Mouse (Mus musculus) hindbrain, postnatal 0 days (tissue): ENCODE measurements around the gene Fastkd1. TPM values are rescaled to one million over a fixed set of nuclear protein-coding genes. Genes with fewer than 3 reads are reported as not detected.

ENCODE experiments used
- ATAC-seq: fragments of 200-750 bp; cut with Nextera tagmentation; 2 replicates; pipeline ENCODE4 v1.8.0; 2017; ENCODE audit warnings: mild to moderate bottlenecking, moderate TSS enrichment, moderate library complexity
- DNase-seq: peaks from one replicate; pipeline ENCODE4 v3.0.0-alpha.2; 2015; ENCODE audit warnings: low spot score
- H3K27ac ChIP-seq: fragments of 300-500 bp; sonication (generic); 2 replicates; pipeline ENCODE4 v1.5.1; 2014; ENCODE audit warnings: mild to moderate bottlenecking
- H3K27me3 ChIP-seq: fragments of 300-500 bp; sonication (generic); 2 replicates; pipeline ENCODE4 v1.6.1; 2014; ENCODE audit warnings: low read length, mixed read lengths; ENCODE audit not compliant: insufficient read depth
- H3K36me3 ChIP-seq: fragments of 300-500 bp; sonication (generic); 2 replicates; pipeline ENCODE4 v1.6.1; 2014; ENCODE audit warnings: low read length, mixed read lengths; ENCODE audit not compliant: insufficient read depth
- H3K4me1 ChIP-seq: fragments of 300-500 bp; sonication (generic); 2 replicates; pipeline ENCODE4 v1.6.1; 2014; ENCODE audit warnings: antibody characterized with exemption, low read length, mixed read lengths; ENCODE audit not compliant: insufficient read depth
- H3K4me2 ChIP-seq: fragments of 300-500 bp; sonication (generic); 2 replicates; pipeline ENCODE4 v1.6.1; 2014; ENCODE audit warnings: low read depth, mild to moderate bottlenecking, low read length, moderate library complexity, mixed read lengths
- H3K4me3 ChIP-seq: fragments of 300-500 bp; sonication (generic); 2 replicates; pipeline ENCODE4 v1.5.1; 2014; ENCODE audit warnings: low read length
- H3K9ac ChIP-seq: fragments of 300-500 bp; sonication (generic); replicated peaks from 2 replicates; pipeline ENCODE4 v1.6.1; 2014; ENCODE audit warnings: mild to moderate bottlenecking, low read length, moderate library complexity, mixed read lengths
- H3K9me3 ChIP-seq: fragments of 300-500 bp; sonication (generic); 2 replicates; pipeline ENCODE4 v1.6.1; 2016; ENCODE audit warnings: low read length, mixed read lengths
- CTCF ChIP-seq: IDR thresholded peaks from 2 replicates; pipeline ENCODE4 v1.5.1; 2016; ENCODE audit warnings: antibody characterized with exemption, control low read depth, low read depth
- WGBS: fragments of 180-500 bp; shearing (Covaris S2); extraction: QIAGEN DNeasy Blood & Tissue Kit; methylation state at CpG from one replicate; pipeline ENCODE4 v1.1.7; 2014; 5-methylcytosine and 5-hydroxymethylcytosine counted together
- polyA plus RNA-seq: library from polyadenylated mRNA; unstranded; fragments of >200 nt; fragmentation: Nextera tagmentation; extraction: Ambion mirVana; gene quantifications from 2 replicates; pipeline ENCODE4 v1.2.1, GENCODE M21; 2015
- total RNA-seq: library from RNA; depleted of rRNA; stranded (reverse); fragments of >200 nt; gene quantifications from 2 replicates; pipeline ENCODE4 v1.2.3, GENCODE M21; 2014; rRNA removed

The Fastkd1 gene
- 17.1 and 18.1 TPM in 2 replicates for total RNA-seq
- polyA plus RNA-seq = 10.8 and 12.3 TPM in 2 replicates

- H3K4me1 ChIP-seq = no peaks in the 10 kb centered on the region
- H3K27me3 ChIP-seq = no peaks in the 10 kb centered on the region
- peak within 1 kb of the TSS; percentile 86 for H3K27ac ChIP-seq
- no peaks in the 10 kb centered on the region for H3K36me3 ChIP-seq
- DNase-seq (peak; percentile 94), ATAC-seq (peak; percentile 99)
- peak within 1 kb of the TSS; percentile 75 for H3K4me2 ChIP-seq
- no peaks in the 10 kb centered on the region for H3K9me3 ChIP-seq
- under 1% methylated on average over 39 of the region's 39 CpGs for WGBS
- TF ChIP-seq CTCF = no peak
- peak within 1 kb of the TSS; percentile 90 for H3K4me3 ChIP-seq
- H3K9ac ChIP-seq = peak within 1 kb of the TSS; percentile 80
Observed at GRCm38 (mm10) chr2:69712981-69713625, at the start of gene Fastkd1. Gene Fastkd1, minus strand, starts transcription at chr2:69713516.

DNA sequence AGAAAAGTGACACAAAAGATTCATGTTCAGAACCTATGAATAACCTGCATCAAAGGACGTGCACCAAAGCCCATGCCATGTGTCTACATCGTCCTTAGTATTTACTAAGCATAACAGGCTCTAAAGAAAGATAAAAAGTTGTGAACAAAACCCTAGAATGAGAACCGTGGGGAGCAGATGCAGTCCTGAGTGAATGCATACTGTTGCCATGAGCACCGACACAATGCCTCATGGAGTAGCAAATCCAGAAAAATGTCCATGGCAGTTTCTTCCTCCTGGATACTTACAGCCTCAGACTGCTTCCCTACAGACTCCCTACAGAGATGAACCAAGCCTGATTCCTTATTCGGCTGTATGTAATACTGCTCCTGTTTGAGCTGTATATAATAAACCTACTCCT is 47.7 kb upstream of the Fastkd1 start:
- no peak overlapping the region for H3K4me2 ChIP-seq
- no peak overlapping the region for H3K9ac ChIP-seq
- H3K9me3 ChIP-seq = no peaks in the 10 kb centered on the region
- no peak overlapping the region for H3K4me3 ChIP-seq
- H3K4me1 ChIP-seq = no peaks in the 10 kb centered on the region
- H3K27me3 ChIP-seq = no peaks in the 10 kb centered on the region
- TF ChIP-seq CTCF = no peak
- no peaks in the 10 kb centered on the region for H3K36me3 ChIP-seq
- no peak overlapping the region; the same call in 1 of the 2 replicates for H3K27ac ChIP-seq
- 17% methylated on average over 5 of the region's 5 CpGs for WGBS
- DNase-seq = peak; percentile 31
- ATAC-seq = peak; percentile 64; the same call in 1 of the 2 replicates

GRCm38 (mm10) chr2:69745091-69745490 is 31.8 kb upstream of the Fastkd1 start:
- DNase-seq = no peak
- Histone ChIP-seq H3K4me3 (no peak overlapping the region), H3K9me3 (no peaks in the 10 kb centered on the region), H3K27ac (no peak overlapping the region), H3K9ac (no peak overlapping the region), H3K36me3 (peaks cover 13% of the 10 kb centered on the region), H3K4me2 (no peak overlapping the region), H3K4me1 (no peaks in the 10 kb centered on the region), H3K27me3 (no peaks in the 10 kb centered on the region)
- WGBS = 86% methylated on average over 1 of the region's 1 CpGs
- no peak for ATAC-seq
- TF ChIP-seq CTCF = peak; percentile 42; the same call in 1 of the 2 replicates

DNA sequence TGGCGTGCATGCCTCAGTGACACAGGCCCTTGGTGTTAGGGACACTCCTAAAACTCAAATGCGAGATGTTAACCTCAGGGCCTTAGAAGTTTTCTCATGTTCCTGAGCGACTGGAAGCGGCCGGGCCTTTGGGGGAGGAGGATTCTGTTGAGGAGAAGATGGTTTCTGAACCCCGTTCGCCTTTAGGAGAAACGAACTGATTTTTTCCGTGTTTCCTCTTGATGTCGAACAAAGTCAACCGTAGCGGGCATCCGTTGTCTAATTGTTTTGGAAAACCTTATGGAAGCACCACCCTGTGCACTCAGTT is 10.2 kb upstream of the Fastkd1 start:
- Histone ChIP-seq H3K9me3 (no peaks in the 10 kb centered on the region), H3K27ac (peak overlapping the region; percentile 86), H3K4me1 (peaks cover 5% of the 10 kb centered on the region), H3K4me3 (peak overlapping the region; percentile 95), H3K27me3 (no peaks in the 10 kb centered on the region), H3K4me2 (peak overlapping the region; percentile 74), H3K9ac (peak overlapping the region; percentile 70), H3K36me3 (no peaks in the 10 kb centered on the region)
- TF ChIP-seq CTCF = no peak
- DNase-seq (no peak), ATAC-seq (no peak)
- 3% methylated on average over 13 of the region's 13 CpGs for WGBS

GRCm38 (mm10) chr2:69722650-69723518 is 9.6 kb upstream of the Fastkd1 start:
- WGBS = under 1% methylated on average over 71 of the region's 91 CpGs

GRCm38 (mm10) chr2:69722273-69722649 is 8.9 kb upstream of the Fastkd1 start, which contains the start of gene Ppig:
Gene Ppig, plus strand, starts transcription at chr2:69722545.
- H3K4me3 ChIP-seq = peak within 1 kb of the TSS; percentile 95
- ATAC-seq (no peak), DNase-seq (no peak)
- peak within 1 kb of the TSS; percentile 70 for H3K9ac ChIP-seq
- no peaks in the 10 kb centered on the region for H3K36me3 ChIP-seq
- WGBS = 5% methylated on average over 12 of the region's 12 CpGs
- peaks cover 5% of the 10 kb centered on the region for H3K4me1 ChIP-seq
- peak within 1 kb of the TSS; percentile 86 for H3K27ac ChIP-seq
- no peak for TF ChIP-seq CTCF
- no peaks in the 10 kb centered on the region for H3K27me3 ChIP-seq
- H3K9me3 ChIP-seq = no peaks in the 10 kb centered on the region
- peak within 1 kb of the TSS; percentile 74 for H3K4me2 ChIP-seq

More at GRCm38 (mm10) chr2:69722650-69723518, 9.6 kb upstream of the Fastkd1 start:
- TF ChIP-seq CTCF = no peak
- Histone ChIP-seq H3K4me2 (peak overlapping the region; percentile 74), H3K9me3 (no peaks in the 10 kb centered on the region), H3K9ac (peak overlapping the region; percentile 70), H3K27me3 (no peaks in the 10 kb centered on the region), H3K27ac (peak overlapping the region; percentile 86), H3K4me3 (peak overlapping the region; percentile 95), H3K36me3 (no peaks in the 10 kb centered on the region), H3K4me1 (peaks cover 5% of the 10 kb centered on the region)
- DNase-seq = peak; percentile 98
- peak; percentile 98 for ATAC-seq
